Mouse (Mus musculus): ENCODE results near the gene Armc9. TPM values are rescaled to one million over a fixed set of nuclear protein-coding genes. Genes with fewer than 3 reads are reported as not detected.

Armc9 gene
- total and polyA plus RNA-seq, 3 experiments = 10.9 to 15.5 (median 15.1) TPM

DNA sequence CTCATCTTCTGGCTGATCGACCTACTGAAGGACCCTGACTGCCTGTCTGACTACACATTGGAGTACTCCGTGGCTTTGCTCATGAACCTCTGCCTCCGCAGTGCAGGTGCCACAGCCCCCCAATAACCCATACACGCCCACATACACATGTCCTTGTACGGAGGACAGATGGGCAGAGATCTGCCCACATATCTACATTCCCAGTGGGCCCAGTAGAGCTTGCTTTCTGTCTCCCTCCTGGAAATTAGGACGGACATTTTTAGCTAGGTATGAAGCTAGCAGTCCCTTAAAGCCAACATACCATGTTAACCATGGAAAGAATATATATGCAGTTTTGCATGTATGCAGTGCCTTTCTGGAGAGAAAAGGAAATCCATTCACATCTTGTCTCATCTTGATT is 43.7 kb downstream of the Armc9 start:
- peaks cover 0 to 9% of the 10 kb centered on the region in 2 experiments; a peak in 2 of 4 replicates for H3K4me1 ChIP-seq (ENCODE audit: control insufficient read depth in 1 of 2, insufficient read depth in 2 of 2)
- H3K4me3 ChIP-seq (replicated peaks in 1 of 3; ENCODE audit: low read depth in 2 of 3, low read length in 2 of 3, poor library complexity in 1 of 3) = no peak overlapping the region
- H3K27me3 ChIP-seq (replicated peaks) = no peaks in the 10 kb centered on the region
- H3K36me3 ChIP-seq (replicated peaks in 1 of 2; ENCODE audit: control insufficient read depth in 1 of 2, insufficient read depth in 1 of 2, low read length in 1 of 2) = peaks cover 54 to 82% of the 10 kb centered on the region in 2 experiments
- H3K9me3 ChIP-seq (replicated peaks; ENCODE audit: low read length) = no peaks in the 10 kb centered on the region
- H3K79me2 ChIP-seq (replicated peaks; ENCODE audit: control insufficient read depth, extremely low read depth, insufficient read depth, poor library complexity, severe bottlenecking) = no peaks in the 10 kb centered on the region
- DNase-seq (ENCODE audit: extremely low read depth) = no peak
- dilution Hi-C loops (cut with MboI; ENCODE audit: extremely low pct_ligation_motif_present, extremely low pct_unique_long_range_greater_than_20kb, low sequenced_read_pairs) (loop anchor here (25.0 kb wide), 1 partner anchor 139 kb away; no protein-coding TSS in a partner anchor), in situ Hi-C loops (cut with MboI; ENCODE audit: low pct_ligation_motif_present, low pct_unique_long_range_greater_than_20kb, low sequenced_read_pairs) (no loop called here)
- TF ChIP-seq ZNF384 (IDR thresholded peaks at IDR 0.05; ENCODE audit: low read depth, low read length) = no peak
- TF ChIP-seq RAD21 (IDR thresholded peaks at IDR 0.05; ENCODE audit: low read depth, low read length) = no peak
- TF ChIP-seq USF2 (conservative IDR thresholded peaks at IDR 0.05; ENCODE audit: low read depth, low read length) = no peak
- no peak for TF ChIP-seq SMC3 (IDR thresholded peaks at IDR 0.05; ENCODE audit: low read depth, low read length)
- TF ChIP-seq MEF2A (IDR thresholded peaks at IDR 0.05; ENCODE audit: borderline replicate concordance, low read depth, low read length) = no peak
- TF ChIP-seq ZC3H11A (IDR thresholded peaks at IDR 0.05; ENCODE audit: low read depth, low read length) = no peak
- no peak for TF ChIP-seq NELFE (IDR thresholded peaks at IDR 0.05; ENCODE audit: low read depth, low read length)
- TF ChIP-seq TBP (conservative IDR thresholded peaks at IDR 0.05; ENCODE audit: low read depth, low read length) = no peak
- no peak for TF ChIP-seq CHD1 (IDR thresholded peaks at IDR 0.05; ENCODE audit: low read depth, low read length)
- no peak for TF ChIP-seq IRF4 (IDR thresholded peaks at IDR 0.05; ENCODE audit: low read depth, low read length)
- no peak for TF ChIP-seq TCF12 (IDR thresholded peaks at IDR 0.05; ENCODE audit: low read depth, low read length)
- no peak for TF ChIP-seq PAX5 (IDR thresholded peaks at IDR 0.05; ENCODE audit: low read length)
- no peak for TF ChIP-seq CHD2 (IDR thresholded peaks at IDR 0.05; ENCODE audit: low read length)
- TF ChIP-seq CTCF (conservative IDR thresholded peaks at IDR 0.05 in 1 of 2, IDR thresholded peaks at IDR 0.05 in 1 of 2; ENCODE audit: low read depth in 2 of 2, low read length in 2 of 2) = no peak
- TF ChIP-seq GABPA (IDR thresholded peaks at IDR 0.05; ENCODE audit: insufficient replicate concordance, low read depth, low read length) = no peak
- TF ChIP-seq MAFK (IDR thresholded peaks at IDR 0.05; ENCODE audit: insufficient replicate concordance, low read length) = no peak
- no peak for TF ChIP-seq MAX (IDR thresholded peaks at IDR 0.05; ENCODE audit: low read length)
- no peak for TF ChIP-seq MAZ (IDR thresholded peaks at IDR 0.05; ENCODE audit: low read depth, low read length)
- TF ChIP-seq MXI1 (IDR thresholded peaks at IDR 0.05; ENCODE audit: low read depth, low read length) = no peak
- no peak for TF ChIP-seq E2F4 (IDR thresholded peaks at IDR 0.05; ENCODE audit: insufficient replicate concordance, low read depth, low read length)
- H3K9ac ChIP-seq (ENCODE audit: insufficient read depth, low read depth) = no peak overlapping the region
- H3K4me2 ChIP-seq (ENCODE audit: insufficient read depth, low read depth, poor library complexity, severe bottlenecking) = no peak overlapping the region
- H3K27ac ChIP-seq (ENCODE audit: insufficient read depth, low read depth) = no peak overlapping the region

DNA sequence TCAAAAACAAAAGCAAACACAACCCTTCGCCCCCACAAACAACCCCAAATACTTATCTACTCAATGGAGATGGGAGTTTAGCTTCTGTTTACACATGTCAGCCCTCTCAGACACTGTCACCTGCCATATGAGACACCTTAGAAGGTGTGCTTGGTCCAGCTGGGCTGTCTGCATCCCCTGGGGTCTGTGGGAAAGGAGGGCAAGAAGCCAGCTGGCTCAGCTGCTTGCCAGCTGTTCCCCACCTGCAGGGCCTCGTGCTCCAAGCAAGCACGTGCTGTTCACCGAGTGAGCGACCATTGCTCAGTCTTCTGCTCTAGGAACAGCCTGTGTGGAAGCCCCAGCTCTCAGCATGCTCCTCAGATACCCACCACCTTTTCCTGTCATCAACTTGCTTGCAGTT is 44.4 kb downstream of the Armc9 start:
- Histone ChIP-seq H3K9me3 (replicated peaks; ENCODE audit: low read length) (no peaks in the 10 kb centered on the region), H3K4me3 (replicated peaks in 1 of 3; ENCODE audit: low read depth in 2 of 3, low read length in 2 of 3, poor library complexity in 1 of 3) (no peak overlapping the region), H3K27me3 (replicated peaks) (no peaks in the 10 kb centered on the region), H3K36me3 (replicated peaks in 1 of 2; ENCODE audit: control insufficient read depth in 1 of 2, insufficient read depth in 1 of 2, low read length in 1 of 2) (peaks cover 57 to 85% of the 10 kb centered on the region in 2 experiments), H3K4me1 (ENCODE audit: control insufficient read depth in 1 of 2, insufficient read depth in 2 of 2) (peaks cover 0 to 3% of the 10 kb centered on the region in 2 experiments; a peak in 2 of 4 replicates), H3K27ac (ENCODE audit: insufficient read depth, low read depth) (no peak overlapping the region), H3K9ac (ENCODE audit: insufficient read depth, low read depth) (no peak overlapping the region), H3K4me2 (ENCODE audit: insufficient read depth, low read depth, poor library complexity, severe bottlenecking) (no peak overlapping the region), H3K79me2 (replicated peaks; ENCODE audit: control insufficient read depth, extremely low read depth, insufficient read depth, poor library complexity, severe bottlenecking) (no peaks in the 10 kb centered on the region)
- dilution Hi-C loops (cut with MboI; ENCODE audit: extremely low pct_ligation_motif_present, extremely low pct_unique_long_range_greater_than_20kb, low sequenced_read_pairs) (loop anchor here (25.0 kb wide), 1 partner anchor 138 kb away; no protein-coding TSS in a partner anchor), in situ Hi-C loops (cut with MboI; ENCODE audit: low pct_ligation_motif_present, low pct_unique_long_range_greater_than_20kb, low sequenced_read_pairs) (no loop called here)
- TF ChIP-seq IRF4 (IDR thresholded peaks at IDR 0.05; ENCODE audit: low read depth, low read length) = no peak
- no peak for TF ChIP-seq SIN3A (IDR thresholded peaks at IDR 0.05; ENCODE audit: low read length)
- no peak for TF ChIP-seq MEF2A (IDR thresholded peaks at IDR 0.05; ENCODE audit: borderline replicate concordance, low read depth, low read length)
- no peak for TF ChIP-seq ELF1 (IDR thresholded peaks at IDR 0.05; ENCODE audit: low read depth, low read length)
- TF ChIP-seq CHD2 (IDR thresholded peaks at IDR 0.05; ENCODE audit: low read length) = no peak
- no peak for TF ChIP-seq RCOR1 (conservative IDR thresholded peaks at IDR 0.05; ENCODE audit: low read depth, low read length)
- no peak for TF ChIP-seq TBP (conservative IDR thresholded peaks at IDR 0.05; ENCODE audit: low read depth, low read length)
- TF ChIP-seq MXI1 (IDR thresholded peaks at IDR 0.05; ENCODE audit: low read depth, low read length) = no peak
- TF ChIP-seq MAZ (IDR thresholded peaks at IDR 0.05; ENCODE audit: low read depth, low read length) = no peak
- no peak for TF ChIP-seq ZC3H11A (IDR thresholded peaks at IDR 0.05; ENCODE audit: low read depth, low read length)
- no peak for TF ChIP-seq PAX5 (IDR thresholded peaks at IDR 0.05; ENCODE audit: low read length)
- no peak for DNase-seq (ENCODE audit: extremely low read depth)

Measured in CH12.LX (cell line).